Mouse (Mus musculus) embryonic facial prominence, embryonic 13.5 days (tissue): ENCODE results near the gene Drd4. TPM values are rescaled to one million over a fixed set of nuclear protein-coding genes. Genes with fewer than 3 reads are reported as not detected.

Experiments used
- ATAC-seq: fragments of 200-750 bp; cut with Nextera tagmentation; 2 replicates; pipeline ENCODE4 v1.8.0; 2017; ENCODE audit warnings: low read depth; ENCODE audit not compliant: insufficient number of reproducible peaks, insufficient read depth, low FRiP score, low TSS enrichment
- H3K27ac ChIP-seq: fragments of 300-500 bp; sonication (generic); 2 replicates; pipeline ENCODE4 v1.5.1; 2015; ENCODE audit warnings: moderate library complexity, mild to moderate bottlenecking, inconsistent platforms
- H3K27me3 ChIP-seq: fragments of 300-500 bp; sonication (generic); 2 replicates; pipeline ENCODE4 v1.6.1; 2015; ENCODE audit warnings: mild to moderate bottlenecking, inconsistent platforms
- H3K36me3 ChIP-seq: fragments of 300-500 bp; sonication (generic); 2 replicates; pipeline ENCODE4 v1.6.1; 2015; ENCODE audit warnings: mild to moderate bottlenecking, inconsistent platforms
- H3K4me1 ChIP-seq: fragments of 300-500 bp; sonication (generic); 2 replicates; pipeline ENCODE4 v1.6.1; 2015; ENCODE audit warnings: inconsistent platforms
- H3K4me2 ChIP-seq: fragments of 300-500 bp; sonication (generic); 2 replicates; pipeline ENCODE4 v1.6.1; 2015; ENCODE audit warnings: moderate library complexity, mild to moderate bottlenecking, inconsistent platforms
- H3K4me3 ChIP-seq: fragments of 300-500 bp; sonication (generic); 2 replicates; pipeline ENCODE4 v1.5.1; 2015; ENCODE audit warnings: mild to moderate bottlenecking, inconsistent platforms
- H3K9ac ChIP-seq: fragments of 300-500 bp; sonication (generic); 2 replicates; pipeline ENCODE4 v1.6.1; 2015; ENCODE audit warnings: mild to moderate bottlenecking, inconsistent platforms
- H3K9me3 ChIP-seq: fragments of 300-500 bp; sonication (generic); 2 replicates; pipeline ENCODE4 v1.6.1; 2016; ENCODE audit warnings: inconsistent platforms
- WGBS: fragments of 180-500 bp; shearing (Covaris S2); methylation state at CpG from one replicate; pipeline ENCODE4 v1.1.7; 2015; ENCODE audit warnings: mixed read lengths; 5-methylcytosine and 5-hydroxymethylcytosine counted together
- polyA plus RNA-seq: library from polyadenylated mRNA; unstranded; fragments of >200 nt; fragmentation: Nextera tagmentation; extraction: Ambion mirVana; gene quantifications from 2 replicates; pipeline ENCODE4 v1.2.1, GENCODE M21; 2015

Gene Drd4
- polyA plus RNA-seq, 1 experiment from 2014 or later, result 1.3 TPM

DNA sequence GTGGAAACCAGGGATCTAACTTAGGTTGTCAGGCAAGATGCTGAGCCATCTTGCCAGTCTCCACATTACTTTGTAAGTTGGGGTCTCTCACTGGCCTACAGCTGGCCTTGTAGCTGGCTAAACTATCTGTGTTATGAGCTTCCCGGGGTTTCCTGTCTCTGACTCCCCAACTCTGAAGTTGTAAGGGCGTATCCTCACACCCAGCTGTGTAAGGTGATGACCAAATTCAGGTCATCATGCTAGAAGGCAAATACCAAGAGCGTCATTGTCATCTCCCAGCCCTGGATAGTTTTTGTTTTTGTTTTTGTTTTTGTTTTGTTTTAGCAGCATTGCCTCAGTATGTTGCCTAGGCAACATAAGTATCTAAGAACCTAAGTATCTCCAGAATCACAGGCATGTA is 21.2 kb upstream of the Drd4 start:
- peaks cover 10% of the 10 kb centered on the region for H3K4me1 ChIP-seq
- 79% methylated on average over 3 of the region's 3 CpGs for WGBS
- ATAC-seq, result no peak

DNA sequence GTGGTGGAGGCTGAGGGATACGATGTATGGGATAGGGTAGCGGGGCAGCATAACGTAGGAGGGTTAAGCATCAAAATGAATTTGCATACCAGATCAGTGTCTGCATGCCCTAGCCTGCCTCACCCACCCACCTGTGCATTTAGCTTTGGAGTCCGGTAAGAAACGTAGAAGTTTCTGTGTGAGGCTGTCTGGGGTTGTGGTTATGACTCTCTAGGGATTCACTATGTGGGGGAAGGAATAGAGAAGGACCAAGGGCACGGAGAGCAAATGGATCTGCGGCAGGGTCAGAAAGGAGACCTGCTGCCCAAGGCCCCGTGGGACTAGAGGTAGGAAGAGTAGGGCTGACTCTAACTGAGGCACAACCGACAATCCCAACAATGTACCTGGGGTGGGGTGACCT is 16.4 kb upstream of the Drd4 start:
- H3K9me3 ChIP-seq, result no peaks in the 10 kb centered on the region
- H3K27me3 ChIP-seq, result peaks cover 16% of the 10 kb centered on the region
- H3K36me3 ChIP-seq, result no peaks in the 10 kb centered on the region
- no peak overlapping the region for H3K4me3 ChIP-seq
- no peak overlapping the region for H3K4me2 ChIP-seq
- no peak overlapping the region for H3K9ac ChIP-seq
- WGBS, result 76% methylated on average over 9 of the region's 9 CpGs
- H3K27ac ChIP-seq, result no peak overlapping the region
- no peak for ATAC-seq
- H3K4me1 ChIP-seq, result peaks cover 9% of the 10 kb centered on the region

More for the DNA sequence above, 21.2 kb upstream of the Drd4 start:
- Histone ChIP-seq H3K4me3 (no peak overlapping the region), H3K9ac (no peak overlapping the region), H3K36me3 (no peaks in the 10 kb centered on the region), H3K27me3 (no peaks in the 10 kb centered on the region), H3K9me3 (no peaks in the 10 kb centered on the region), H3K4me2 (no peak overlapping the region), H3K27ac (no peak overlapping the region)

DNA sequence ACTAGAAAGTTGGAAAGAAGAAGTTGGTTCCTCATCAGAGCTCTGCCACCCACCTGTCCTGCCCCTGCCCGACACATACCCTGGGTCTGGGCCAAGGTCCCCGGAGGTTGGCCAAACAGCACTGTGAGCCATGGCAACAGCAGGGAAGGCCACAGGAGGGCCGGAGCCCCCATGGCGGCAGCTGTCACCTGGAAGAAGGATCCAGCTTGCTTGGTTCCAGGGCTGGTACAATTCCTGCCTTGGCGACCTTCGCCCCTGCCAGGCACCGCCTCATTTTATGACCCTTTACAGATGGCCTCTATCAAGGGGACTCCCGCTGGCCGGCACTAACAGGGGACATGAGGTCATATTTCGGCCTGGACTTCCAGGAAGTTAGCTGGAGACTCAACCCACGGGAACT is 15.3 kb upstream of the Drd4 start, which contains the start of gene Cdhr5:
Gene Cdhr5 (minus strand): TSS at position 241 of the 400 bp plus-strand sequence.
- no peak for ATAC-seq
- H3K4me2 ChIP-seq, result no peak within 1 kb of the TSS
- 58% methylated on average over 11 of the region's 11 CpGs for WGBS
- H3K27me3 ChIP-seq, result peaks cover 16% of the 10 kb centered on the region
- peaks cover 9% of the 10 kb centered on the region for H3K4me1 ChIP-seq
- H3K36me3 ChIP-seq, result no peaks in the 10 kb centered on the region
- no peak within 1 kb of the TSS for H3K4me3 ChIP-seq
- no peak within 1 kb of the TSS for H3K9ac ChIP-seq
- no peak within 1 kb of the TSS for H3K27ac ChIP-seq
- H3K9me3 ChIP-seq, result no peaks in the 10 kb centered on the region

DNA sequence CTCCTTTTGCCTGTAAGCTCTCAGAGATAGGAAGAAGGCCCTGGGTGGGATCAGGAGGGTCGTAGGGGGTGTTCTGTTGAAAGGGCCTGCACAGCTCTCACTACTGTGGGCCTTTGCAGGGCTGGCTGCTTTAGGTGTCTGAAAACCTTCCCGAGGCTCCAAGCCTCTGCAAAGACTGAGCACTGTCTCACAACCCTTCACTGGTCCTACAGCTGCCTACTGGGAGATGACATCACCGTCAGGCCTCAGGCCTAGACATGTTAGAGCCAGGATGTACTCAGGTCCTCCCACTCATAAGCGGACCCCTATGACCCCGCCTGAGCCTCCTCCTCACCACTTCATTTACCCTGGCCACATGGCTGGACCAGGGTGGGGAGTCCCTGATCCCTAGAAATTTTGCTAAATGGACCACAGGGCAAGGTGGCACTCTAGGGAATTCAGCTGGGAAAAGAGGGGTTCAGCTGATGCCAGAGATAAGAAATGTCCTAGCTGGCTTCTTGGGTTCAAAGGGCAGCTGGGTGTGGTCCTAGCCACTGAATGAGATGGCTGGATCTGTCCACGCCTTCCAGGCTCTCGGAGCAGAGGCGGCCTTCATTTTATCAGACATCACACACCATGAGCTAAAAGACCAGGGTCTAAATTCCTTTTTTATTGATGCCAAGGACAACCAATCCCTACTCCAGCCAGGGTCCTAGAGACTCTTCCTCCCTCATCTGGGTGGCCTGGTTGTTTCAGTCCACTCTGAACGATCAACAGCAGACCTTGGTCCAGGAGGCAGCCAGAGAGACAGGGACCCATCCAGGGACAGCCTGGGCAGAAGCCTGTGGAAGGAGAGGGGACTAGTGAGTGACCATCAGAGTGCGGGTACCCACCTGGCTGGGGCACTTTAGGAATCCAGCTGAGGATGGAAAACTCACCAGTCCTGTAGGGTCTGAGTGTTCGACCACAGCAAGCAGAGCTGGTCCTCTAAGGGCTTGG is 13.8 kb upstream of the Drd4 start:
- H3K9me3 ChIP-seq, result no peaks in the 10 kb centered on the region
- H3K4me3 ChIP-seq, result no peak overlapping the region; the same call in 1 of the 2 replicates
- H3K27ac ChIP-seq, result no peak overlapping the region
- H3K4me2 ChIP-seq, result peak overlapping the region; percentile 97
- H3K36me3 ChIP-seq, result no peaks in the 10 kb centered on the region
- peak overlapping the region; percentile 73; the same call in 1 of the 2 replicates for H3K9ac ChIP-seq
- no peak for ATAC-seq
- H3K27me3 ChIP-seq, result peaks cover 16% of the 10 kb centered on the region
- WGBS, result 74% methylated on average over 11 of the region's 11 CpGs
- H3K4me1 ChIP-seq, result peaks cover 9% of the 10 kb centered on the region

DNA sequence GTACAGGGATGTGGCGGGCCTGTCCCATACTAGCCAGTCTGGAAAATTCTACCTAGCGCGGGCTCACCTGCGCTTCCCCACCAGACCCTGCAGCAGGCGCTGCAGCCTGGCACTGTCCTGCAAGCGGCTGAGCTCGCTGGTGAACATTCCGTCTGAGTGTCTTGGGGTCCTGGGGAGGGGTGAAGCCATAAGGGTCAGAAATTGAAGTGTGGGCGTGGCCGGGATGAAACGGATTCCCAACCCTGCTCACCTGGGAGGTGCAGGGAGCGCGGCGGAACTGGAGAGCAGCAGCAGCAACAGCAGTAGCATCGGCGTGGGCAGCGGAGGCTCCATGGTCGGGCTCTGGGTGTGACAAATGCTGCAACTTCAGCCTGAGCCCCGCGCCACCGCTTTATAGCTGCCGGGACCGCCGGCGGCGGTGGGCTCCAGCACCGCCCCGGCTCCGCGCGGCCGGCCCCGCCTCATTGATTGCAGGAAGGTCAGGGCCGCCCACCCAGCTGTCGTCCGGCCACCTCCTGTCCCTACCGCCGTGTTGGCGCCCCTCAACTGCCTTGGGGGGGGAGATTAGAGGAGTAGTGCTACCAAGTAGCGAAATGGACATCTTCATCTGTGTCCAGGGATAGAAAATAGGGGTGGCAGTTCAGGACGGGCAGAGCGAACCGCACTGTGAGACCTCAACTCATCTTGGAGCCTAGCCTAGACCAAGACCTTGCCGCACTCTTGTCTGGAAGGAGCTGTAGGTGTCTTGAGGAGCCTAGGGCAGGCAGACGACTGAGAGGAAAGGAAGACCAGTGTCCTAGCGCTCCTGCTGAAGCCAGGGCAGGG is 12.8 kb upstream of the Drd4 start, which contains the start of gene Sct:
Gene Sct (minus strand): TSS at position 368 of the 825 bp plus-strand sequence.
- no peaks in the 10 kb centered on the region for H3K36me3 ChIP-seq
- no peaks in the 10 kb centered on the region for H3K9me3 ChIP-seq
- no peak within 1 kb of the TSS for H3K27ac ChIP-seq
- H3K9ac ChIP-seq, result peak within 1 kb of the TSS; percentile 73
- ATAC-seq, result peak; percentile 49; the same call in 1 of the 2 replicates
- peak within 1 kb of the TSS; percentile 97 for H3K4me2 ChIP-seq
- H3K4me3 ChIP-seq, result peak within 1 kb of the TSS; percentile 52
- peaks cover 16% of the 10 kb centered on the region for H3K27me3 ChIP-seq
- WGBS, result 2% methylated on average over 46 of the region's 46 CpGs
- peaks cover 9% of the 10 kb centered on the region for H3K4me1 ChIP-seq

DNA sequence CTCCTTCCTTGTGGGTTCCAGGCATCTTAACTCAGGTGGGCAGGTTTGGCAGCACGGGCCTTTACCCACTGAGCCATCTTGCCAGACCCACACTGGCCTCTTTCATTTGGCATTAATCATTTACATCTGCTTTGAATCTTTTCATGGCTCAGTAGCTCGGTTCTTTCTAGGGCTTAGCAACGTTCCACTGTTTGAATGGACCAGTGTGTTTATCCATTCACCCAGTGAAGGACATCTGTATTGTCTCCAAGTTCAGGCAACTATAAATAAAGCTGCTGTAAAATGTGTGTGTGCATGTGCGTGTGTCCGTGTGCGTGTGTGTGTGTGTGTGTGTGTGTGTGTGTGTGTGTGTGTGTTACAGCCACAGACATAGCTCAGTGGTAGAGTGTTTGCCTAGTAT is 10.4 kb upstream of the Drd4 start:
- peaks cover 16% of the 10 kb centered on the region for H3K27me3 ChIP-seq
- H3K27ac ChIP-seq, result no peak overlapping the region
- no peaks in the 10 kb centered on the region for H3K36me3 ChIP-seq
- no peak overlapping the region for H3K4me3 ChIP-seq
- H3K9me3 ChIP-seq, result no peaks in the 10 kb centered on the region
- WGBS, result 55% methylated on average over 6 of the region's 6 CpGs
- ATAC-seq, result no peak
- no peak overlapping the region for H3K4me2 ChIP-seq
- peaks cover 9% of the 10 kb centered on the region for H3K4me1 ChIP-seq
- H3K9ac ChIP-seq, result no peak overlapping the region

DNA sequence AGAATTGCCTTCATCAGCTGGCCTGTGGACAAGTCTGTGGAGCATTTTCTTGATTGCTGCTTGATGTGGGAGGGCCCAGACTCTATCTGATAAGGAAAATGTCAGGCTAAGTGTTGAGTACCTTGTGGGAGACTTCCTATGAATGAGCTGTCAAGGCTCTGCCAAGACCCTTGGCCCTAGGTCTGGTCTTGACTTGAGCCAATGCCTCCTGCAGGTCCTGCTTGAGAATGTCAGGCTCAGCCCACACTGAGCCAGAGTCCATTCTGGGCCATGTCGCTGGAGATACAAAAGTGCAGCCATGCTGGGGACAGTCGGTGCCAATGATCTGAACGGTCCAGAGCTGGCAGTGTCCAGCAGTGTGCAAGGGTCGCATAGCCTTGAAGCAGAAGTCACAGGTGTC is 9.1 kb upstream of the Drd4 start:
- no peak overlapping the region for H3K9ac ChIP-seq

DNA sequence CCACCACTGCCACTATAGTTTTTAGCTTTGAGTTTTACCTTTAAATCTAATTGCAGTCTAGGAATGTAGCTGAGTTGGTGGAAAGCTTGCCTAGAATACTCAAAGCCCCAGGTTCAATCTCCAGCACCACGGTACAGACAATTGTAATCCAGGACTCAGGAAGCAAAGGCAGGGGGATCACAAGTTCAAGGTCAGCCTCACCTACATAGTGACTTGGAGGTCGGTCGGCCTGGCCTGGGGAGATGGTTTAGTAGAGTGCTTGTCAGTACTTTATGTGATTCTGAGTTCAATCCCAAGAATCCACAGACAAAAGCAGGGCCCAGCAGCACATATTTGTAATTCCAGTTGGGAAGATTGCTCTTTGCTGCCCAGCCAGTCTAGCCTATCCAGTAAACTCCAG is 3.8 kb upstream of the Drd4 start:
- Histone ChIP-seq H3K9me3 (no peaks in the 10 kb centered on the region), H3K36me3 (no peaks in the 10 kb centered on the region), H3K27ac (no peak overlapping the region), H3K27me3 (peaks cover 22% of the 10 kb centered on the region), H3K4me1 (peaks cover 16% of the 10 kb centered on the region), H3K4me2 (no peak overlapping the region), H3K9ac (no peak overlapping the region), H3K4me3 (no peak overlapping the region)
- ATAC-seq, result no peak
- 84% methylated on average over 3 of the region's 3 CpGs for WGBS

More for the DNA sequence above, 9.1 kb upstream of the Drd4 start:
- no peak for ATAC-seq
- H3K27me3 ChIP-seq, result peaks cover 16% of the 10 kb centered on the region
- no peak overlapping the region for H3K4me3 ChIP-seq
- 84% methylated on average over 4 of the region's 4 CpGs for WGBS
- no peak overlapping the region for H3K27ac ChIP-seq
- peaks cover 9% of the 10 kb centered on the region for H3K4me1 ChIP-seq
- H3K36me3 ChIP-seq, result no peaks in the 10 kb centered on the region
- no peak overlapping the region for H3K4me2 ChIP-seq
- H3K9me3 ChIP-seq, result no peaks in the 10 kb centered on the region

DNA sequence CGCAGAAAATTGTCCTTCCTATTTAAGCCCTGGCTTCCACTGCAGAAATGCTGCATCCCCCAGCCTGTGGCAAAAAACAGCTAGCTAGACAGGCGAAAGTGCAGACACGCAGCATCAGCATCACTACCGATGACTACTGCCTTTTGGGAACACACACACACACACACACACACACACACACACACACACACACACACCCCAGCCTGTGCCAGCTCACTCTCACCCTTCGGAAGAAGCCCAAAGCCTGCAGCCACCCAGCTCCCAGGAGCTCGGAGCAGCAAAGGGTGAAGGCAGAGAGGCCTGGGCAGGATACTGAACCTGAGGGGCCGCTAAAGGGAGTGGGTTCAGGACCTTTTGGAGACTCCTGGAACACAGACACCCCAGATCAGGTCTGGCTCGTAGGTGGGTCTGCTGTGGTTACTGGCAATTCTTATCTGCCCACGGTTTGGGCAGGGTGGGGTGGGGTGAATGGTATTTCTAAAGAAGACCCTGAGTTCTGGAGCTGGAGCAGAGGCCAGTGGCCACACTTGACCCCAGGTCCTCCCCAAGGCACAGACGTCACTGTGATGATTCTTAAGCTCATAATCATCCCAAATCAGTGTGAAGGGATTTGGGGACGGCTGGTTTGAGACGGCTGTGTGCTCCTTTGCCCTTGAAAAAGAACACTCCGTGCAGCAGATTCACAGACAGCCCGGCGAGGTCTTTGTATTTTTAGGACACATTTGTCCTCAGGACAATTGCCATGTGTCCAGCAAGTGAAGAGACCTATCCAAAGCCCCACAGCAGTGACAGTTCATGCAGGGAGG is 980 bp downstream of the Drd4 start:
- H3K27ac ChIP-seq, result no peak overlapping the region
- 29% methylated on average over 15 of the region's 15 CpGs for WGBS
- peak overlapping the region; percentile 86 for H3K4me2 ChIP-seq
- H3K4me1 ChIP-seq, result peaks cover 33% of the 10 kb centered on the region
- peaks cover 54% of the 10 kb centered on the region for H3K27me3 ChIP-seq
- peak overlapping the region; percentile 68 for H3K9ac ChIP-seq
- no peak for ATAC-seq
- H3K4me3 ChIP-seq, result peak overlapping the region; percentile 55
- H3K36me3 ChIP-seq, result peaks cover 12% of the 10 kb centered on the region
- no peaks in the 10 kb centered on the region for H3K9me3 ChIP-seq

DNA sequence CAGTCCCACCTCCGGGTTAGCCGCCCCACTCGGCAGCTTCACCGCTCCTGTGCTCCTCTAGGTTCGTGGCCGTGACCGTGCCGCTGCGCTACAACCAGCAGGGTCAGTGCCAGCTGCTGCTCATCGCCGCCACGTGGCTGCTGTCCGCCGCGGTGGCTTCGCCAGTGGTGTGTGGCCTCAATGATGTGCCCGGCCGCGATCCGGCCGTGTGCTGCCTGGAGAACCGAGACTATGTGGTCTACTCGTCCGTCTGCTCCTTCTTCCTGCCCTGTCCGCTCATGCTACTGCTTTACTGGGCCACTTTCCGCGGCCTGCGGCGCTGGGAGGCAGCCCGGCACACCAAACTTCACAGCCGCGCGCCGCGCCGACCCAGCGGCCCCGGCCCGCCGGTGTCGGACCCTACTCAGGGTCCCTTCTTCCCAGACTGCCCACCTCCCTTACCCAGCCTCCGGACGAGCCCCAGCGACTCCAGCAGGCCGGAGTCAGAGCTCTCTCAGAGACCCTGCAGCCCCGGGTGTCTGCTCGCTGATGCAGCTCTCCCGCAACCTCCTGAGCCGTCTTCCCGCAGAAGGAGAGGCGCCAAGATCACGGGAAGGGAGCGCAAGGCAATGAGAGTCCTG is 2.2 kb downstream of the Drd4 start:
- WGBS, result 1% methylated on average over 53 of the region's 53 CpGs
- no peak overlapping the region for H3K27ac ChIP-seq
- H3K4me3 ChIP-seq, result peak overlapping the region; percentile 45
- ATAC-seq, result peak; percentile 8; the same call in 1 of the 2 replicates
- H3K4me2 ChIP-seq, result peak overlapping the region; percentile 81
- peaks cover 18% of the 10 kb centered on the region for H3K36me3 ChIP-seq
- H3K4me1 ChIP-seq, result peaks cover 33% of the 10 kb centered on the region
- peak overlapping the region; percentile 66 for H3K9ac ChIP-seq
- H3K27me3 ChIP-seq, result peaks cover 54% of the 10 kb centered on the region
- no peaks in the 10 kb centered on the region for H3K9me3 ChIP-seq
